8 mouse cellular contexts compared by ENCODE assay signal in the genomic region with DNA sequence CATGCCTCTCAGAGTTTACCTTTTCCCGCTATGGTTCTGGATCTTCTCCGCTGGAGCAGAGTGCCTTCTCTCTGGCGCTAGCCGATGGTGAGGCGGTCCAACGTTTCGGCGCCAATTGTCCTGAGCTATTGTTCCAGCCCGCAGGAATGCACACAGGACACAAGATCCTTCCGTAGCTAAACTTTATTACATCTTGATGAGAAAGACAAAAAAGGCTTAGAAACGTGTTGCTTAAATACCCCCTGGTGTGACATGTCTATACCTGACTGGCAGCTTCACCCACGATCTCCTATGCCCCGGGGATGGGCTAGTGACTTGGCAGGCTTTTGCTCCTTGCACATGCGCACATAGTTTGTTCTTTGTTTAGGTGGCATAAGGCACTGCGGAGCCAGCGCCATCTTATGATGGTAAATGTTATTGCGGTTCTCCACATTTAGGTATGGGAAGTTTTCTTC. TPM values are rescaled to one million over a fixed set of nuclear protein-coding genes. Genes with fewer than 3 reads are reported as not detected.
DNase-seq lines count a peak whose midpoint lies in the region; ATAC-seq and TF ChIP-seq lines count a peak whose summit lies in the region.

No protein-coding gene starts in this region.

- peak overlapping the region; percentile 73 for H3K9ac ChIP-seq in heart, embryonic 12.5 days
- peak overlapping the region; percentile 77 for H3K9ac ChIP-seq in kidney, postnatal 0 days (ENCODE audit: low read depth, low read length)

- peak overlapping the region; percentile 90 for H3K4me2 ChIP-seq in heart, embryonic 12.5 days
- peak overlapping the region; percentile 84 for H3K4me2 ChIP-seq in kidney, postnatal 0 days (ENCODE audit: low read length)

- 2% methylated on average over 17 of the region's 17 CpGs for WGBS in heart, embryonic 12.5 days
- WGBS in kidney, postnatal 0 days, result 1% methylated on average over 17 of the region's 17 CpGs

- 0 out of 2 replicates have a peak, but pooled peaks have one; percentile 20 for TF ChIP-seq CTCF in cortical plate, adult 2 months (IDR thresholded peaks at IDR 0.05; ENCODE audit: extremely low read depth, insufficient read depth, low read length)
- TF ChIP-seq CTCF in kidney, postnatal 0 days (IDR thresholded peaks at IDR 0.05; ENCODE audit: low read depth), result peak; percentile 68

- H3K36me3 ChIP-seq in heart, embryonic 12.5 days, result no peaks in the 10 kb centered on the region
- no peaks in the 10 kb centered on the region for H3K36me3 ChIP-seq in kidney, postnatal 0 days (ENCODE audit: insufficient read depth, low read length)

- no peaks in the 10 kb centered on the region for H3K4me1 ChIP-seq in cortical plate, adult 2 months (ENCODE audit: control insufficient read depth, insufficient read depth, low read length)
- peaks cover 4% of the 10 kb centered on the region for H3K4me1 ChIP-seq in heart, embryonic 12.5 days (replicated peaks)
- no peaks in the 10 kb centered on the region for H3K4me1 ChIP-seq in kidney, postnatal 0 days (replicated peaks; ENCODE audit: insufficient read depth, low read length)

- peak overlapping the region; percentile 41 for H3K4me3 ChIP-seq in cortical plate, adult 2 months (ENCODE audit: insufficient read depth, low read length)
- H3K4me3 ChIP-seq in heart, embryonic 12.5 days, result peak overlapping the region; percentile 59
- peak overlapping the region; percentile 72 for H3K4me3 ChIP-seq in kidney, postnatal 0 days (replicated peaks; ENCODE audit: low read depth, low read length)

- DNase-seq in kidney, adult 11 months, result peak; percentile 3
- DNase-seq in kidney, adult 18-20 months, result no peak
- DNase-seq in kidney, postnatal 0 days (ENCODE audit: low spot score), result peak; percentile 92
- DNase-seq in lung, postnatal 36 days, result peak; percentile 44
- DNase-seq in retina, postnatal 7 days (ENCODE audit: low read depth, low spot score), result peak; percentile 58
- DNase-seq in layer of hippocampus, adult 9-10 months (ENCODE audit: low spot score), result no peak

- H3K9me3 ChIP-seq in heart, embryonic 12.5 days (replicated peaks), result 0 out of 2 replicates have a peak, but pooled peaks cover 7% of the 10 kb centered on the region
- H3K9me3 ChIP-seq in kidney, postnatal 0 days (replicated peaks; ENCODE audit: low read length), result no peaks in the 10 kb centered on the region

- ATAC-seq in heart, embryonic 12.5 days (ENCODE audit: insufficient number of reproducible peaks, low FRiP score), result peak; percentile 79
- peak; percentile 65 for ATAC-seq in kidney, postnatal 0 days (replicated peaks; ENCODE audit: low FRiP score, low read depth)

- H3K27me3 ChIP-seq in heart, embryonic 12.5 days (replicated peaks), result no peaks in the 10 kb centered on the region
- H3K27me3 ChIP-seq in kidney, postnatal 0 days (ENCODE audit: insufficient read depth, low read length), result no peaks in the 10 kb centered on the region

- H3K27ac ChIP-seq in cortical plate, adult 2 months (ENCODE audit: insufficient read depth, low read length), result peak overlapping the region; percentile 78
- H3K27ac ChIP-seq in heart, embryonic 12.5 days (ENCODE audit: poor library complexity, severe bottlenecking), result peak overlapping the region; percentile 64
- H3K27ac ChIP-seq in kidney, postnatal 0 days, result peak overlapping the region; percentile 78

- no peak for TF ChIP-seq POLR2A in cortical plate, adult 2 months (IDR thresholded peaks at IDR 0.05; ENCODE audit: extremely low read depth, insufficient read depth, low read length)

RNA-seq across cellular contexts. Expression of a gene that starts 30.5 kb away (rescaled TPM):
- not detected in 2 replicates for polyA plus RNA-seq in cortical plate, adult 2 months (2012; rRNA removed)
- not detected in 2 replicates for polyA plus RNA-seq in heart, embryonic 12.5 days (2016; fragmentation: Nextera tagmentation; extraction: Ambion mirVana)
- not detected in 2 replicates for polyA plus RNA-seq in kidney, postnatal 0 days (2015; fragmentation: Nextera tagmentation; extraction: Ambion mirVana)

Comparison
In these comparisons a context has a peak if more than half of its experiments do, and no peak if none do; other contexts are left out.
1. DNase-seq: peak in kidney, adult 11 months (single experiment), kidney, postnatal 0 days (single experiment), lung, postnatal 36 days (single experiment) and retina, postnatal 7 days (single experiment); none in kidney, adult 18-20 months (single experiment) and layer of hippocampus, adult 9-10 months (single experiment).
2. Peak in every context shown above with its lines, with median percentiles within 50 percentile points of each other: H3K27ac ChIP-seq and H3K4me3 ChIP-seq.